Mouse (Mus musculus) fat pad, adult 2 months (tissue): Measurements from ENCODE around the gene Grrp1.
"Not testable (repeated sequence)": the region's sequence is repeated elsewhere in the genome, so short reads cannot be mapped to it uniquely, and the experiment has no call there.

ENCODE experiments used
- DNase-seq: peaks from one replicate; pipeline ENCODE4 v3.0.0-alpha.2; 2011; ENCODE audit warnings: low read depth, low spot score; ENCODE audit errors: extremely low read depth

Grrp1 gene

GRCm38 (mm10) chr4:134271979-134272378 lies 18.1 kb upstream of the Grrp1 start:
- no peak for DNase-seq

GRCm38 (mm10) chr4:134269622-134270021 lies 15.7 kb upstream of the Grrp1 start:
- DNase-seq, result not testable (repeated sequence)

GRCm38 (mm10) chr4:134268102-134268655 lies 14.3 kb upstream of the Grrp1 start:
- DNase-seq, result no peak

- no peak for DNase-seq
Measured at GRCm38 (mm10) chr4:134265860-134266585, 12.1 kb upstream of the Grrp1 start.

GRCm38 (mm10) chr4:134263191-134263590 lies 9.3 kb upstream of the Grrp1 start:
- no peak for DNase-seq

GRCm38 (mm10) chr4:134258354-134258753 lies 4.4 kb upstream of the Grrp1 start:
- no peak for DNase-seq

- DNase-seq, result no peak
Measured at GRCm38 (mm10) chr4:134257198-134258009, 3.5 kb upstream of the Grrp1 start.

- DNase-seq, result no peak
Measured at GRCm38 (mm10) chr4:134256407-134257197, 2.7 kb upstream of the Grrp1 start.

GRCm38 (mm10) chr4:134255854-134256253 lies 1.9 kb upstream of the Grrp1 start:
- DNase-seq, result no peak

GRCm38 (mm10) chr4:134254835-134255234 lies 929 bp upstream of the Grrp1 start:
- no peak for DNase-seq

GRCm38 (mm10) chr4:134252911-134253721 lies 790 bp downstream of the Grrp1 start:
- DNase-seq, result no peak

- DNase-seq, result no peak
Measured at GRCm38 (mm10) chr4:134252131-134252910, 1.6 kb downstream of the Grrp1 start.

GRCm38 (mm10) chr4:134251241-134252130 lies 2.4 kb downstream of the Grrp1 start:
- no peak for DNase-seq

- DNase-seq, result no peak
Measured at GRCm38 (mm10) chr4:134250930-134251240, 3.0 kb downstream of the Grrp1 start.

GRCm38 (mm10) chr4:134250116-134250929 lies 3.6 kb downstream of the Grrp1 start:
- no peak for DNase-seq

GRCm38 (mm10) chr4:134249651-134250050 lies 4.3 kb downstream of the Grrp1 start:
- no peak for DNase-seq

GRCm38 (mm10) chr4:134246719-134247258 lies 7.1 kb downstream of the Grrp1 start, which contains the start of gene Gm30191:
Gm30191 (plus strand) TSS chr4:134246935.
- no peak for DNase-seq
